Mouse (Mus musculus) CD4-positive, CD25-positive, alpha-beta regulatory T cell, adult 9 weeks (primary cell): ENCODE results near the gene Eml5. TPM values are rescaled to one million over a fixed set of nuclear protein-coding genes. Genes with fewer than 3 reads are reported as not detected.

Experiments used
- polyA plus RNA-seq: library from polyadenylated mRNA; unstranded; fragments of 100-300 nt; shearing (Covaris generic); gene quantifications from one replicate; pipeline ENCODE4 v1.2.1, GENCODE M21; 2017

The Eml5 gene
- polyA plus RNA-seq: 7.5 TPM

GRCm38 (mm10) chr12:98900881-98901801 lies at the start of gene Eml5:
Eml5 (minus strand) TSS chr12:98901484.

DNA sequence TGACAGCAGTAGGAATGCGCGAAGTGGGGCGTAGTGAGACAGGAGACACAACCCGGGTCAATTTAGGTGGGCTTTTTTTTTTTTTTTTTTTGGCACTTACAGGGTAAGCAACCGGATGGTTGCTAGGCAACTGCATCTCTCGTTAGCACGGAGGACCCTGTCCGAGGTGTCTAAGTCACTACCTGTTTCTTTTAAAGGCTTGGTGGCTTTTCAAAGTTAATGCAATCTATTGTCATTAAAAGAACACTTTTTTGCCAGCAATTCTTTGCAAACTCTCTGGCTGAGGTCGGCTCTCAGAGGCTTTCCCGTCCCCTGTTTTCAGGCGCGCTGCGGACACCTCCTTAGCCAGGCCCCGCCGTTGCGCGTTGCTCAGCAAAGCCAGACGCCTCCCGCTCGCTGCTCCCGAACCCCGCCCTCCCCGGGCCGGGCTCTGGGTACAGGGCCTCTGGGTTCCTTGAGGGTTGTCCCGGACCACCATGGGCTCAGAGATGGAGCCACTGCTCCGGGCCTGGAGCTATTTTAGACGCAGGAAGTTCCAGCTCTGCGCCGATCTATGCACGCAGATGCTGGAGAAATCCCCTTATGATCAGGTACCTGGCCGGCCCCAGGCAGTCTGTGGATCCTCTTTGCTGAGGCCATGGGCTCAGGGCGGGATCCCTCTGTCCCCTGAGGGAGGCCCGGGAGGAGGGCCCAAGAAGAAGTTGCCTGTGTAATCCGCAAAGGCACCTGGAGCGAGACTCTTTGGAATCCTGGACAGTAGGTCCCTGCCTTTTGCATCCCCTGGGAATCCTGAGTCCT lies 19.1 kb upstream of the Eml5 start, which contains the start of gene Ttc8:
Gene Ttc8, plus strand, starts transcription at position 381 of the 798 bp plus-strand sequence.

GRCm38 (mm10) chr12:98746746-98747379 lies 154.4 kb downstream of the Eml5 start, which contains the start of gene Zc3h14:
Zc3h14 (plus strand) TSS chr12:98746964.

DNA sequence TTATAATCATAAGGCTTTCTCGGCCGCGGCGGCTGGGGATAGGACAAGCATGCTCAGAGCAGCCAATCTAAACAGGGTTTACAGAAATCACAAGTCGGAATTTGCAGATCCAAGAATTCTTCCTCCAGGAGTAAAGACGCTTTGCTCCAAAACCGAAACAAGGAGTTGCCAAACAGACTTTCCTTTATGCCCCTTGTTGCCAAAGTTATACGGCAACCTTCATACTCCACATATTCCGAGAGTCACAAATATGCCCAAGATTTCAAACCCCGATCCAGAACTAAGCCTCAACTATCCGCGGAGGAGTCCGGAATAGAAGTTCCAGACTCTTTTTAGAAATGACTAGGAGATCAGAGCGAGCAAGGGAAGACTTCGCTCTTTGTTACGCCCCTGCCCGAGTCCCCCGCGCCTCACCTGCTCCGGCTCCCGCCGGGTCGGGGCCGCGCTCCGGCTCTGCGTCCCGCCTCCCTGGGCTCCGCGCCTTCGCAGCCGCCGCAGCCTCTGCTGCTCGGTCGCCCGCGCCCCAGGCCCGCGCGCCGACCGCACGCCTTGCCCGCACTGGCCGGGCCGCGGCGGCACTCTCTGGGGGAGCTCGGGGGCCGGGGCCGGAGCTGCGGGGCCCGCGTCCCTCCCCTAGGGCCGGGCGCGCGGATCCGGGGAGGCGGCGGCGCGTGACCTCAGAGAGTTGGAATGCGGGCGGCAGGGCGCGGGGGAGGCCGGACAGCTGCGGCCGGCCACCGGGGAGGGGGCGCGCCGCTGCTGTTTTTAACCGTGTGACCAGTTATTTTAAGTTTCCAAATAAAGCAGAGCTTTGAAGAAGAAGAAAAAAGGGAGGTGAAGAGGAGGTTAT lies 164.1 kb downstream of the Eml5 start, which contains the start of gene Ptpn21:
Gene Ptpn21, minus strand, starts transcription at position 455 of the 850 bp plus-strand sequence.

Other genes starting within 250 kb of the Eml5 start
- gene Ptpn21, start 164.1 kb downstream of the Eml5 start, polyA plus RNA-seq: 5.0 TPM
- gene Zc3h14, start 154.5 kb downstream of the Eml5 start, polyA plus RNA-seq: 19.8 TPM
- gene Ttc8, start 19.1 kb upstream of the Eml5 start, polyA plus RNA-seq: 3.4 TPM